Mouse (Mus musculus) CD4-positive, CD25-positive, alpha-beta regulatory T cell (primary cell): Measurements from ENCODE around the gene Ceacam2. TPM values are rescaled to one million over a fixed set of nuclear protein-coding genes. Genes with fewer than 3 reads are reported as not detected.

Experiments
- polyA plus RNA-seq: library from polyadenylated mRNA; unstranded; fragments of 100-300 nt; shearing (Covaris generic); gene quantifications from one replicate; pipeline ENCODE4 v1.2.1, GENCODE M21; 2017

Gene Ceacam2
- polyA plus RNA-seq, result 0.39 TPM

GRCm38 (mm10) chr7:25539376-25539907 is at the start of gene Ceacam2:
Ceacam2 (minus strand) TSS chr7:25539857.

GRCm38 (mm10) chr7:25477091-25477751 is 62.4 kb downstream of the Ceacam2 start, which contains the start of gene Ceacam1:
Ceacam1 (minus strand) TSS chr7:25477603.

Other genes starting within 250 kb of the Ceacam2 start
- gene Pafah1b3, start 241.9 kb downstream of the Ceacam2 start, polyA plus RNA-seq, result 36.8 TPM
- gene Prr19, start 238.4 kb downstream of the Ceacam2 start, polyA plus RNA-seq, result not detected
- gene Tmem145, start 233.8 kb downstream of the Ceacam2 start, polyA plus RNA-seq, result not detected
- gene Megf8, start 222.7 kb downstream of the Ceacam2 start, polyA plus RNA-seq, result 0.13 TPM
- gene Cnfn, start 170.1 kb downstream of the Ceacam2 start, polyA plus RNA-seq, result not detected
- gene Lipe, start 141.1 kb downstream of the Ceacam2 start, polyA plus RNA-seq, result 19.4 TPM
- gene Cxcl17, start 127.0 kb downstream of the Ceacam2 start, polyA plus RNA-seq, result not detected
- gene Ceacam1, start 62.3 kb downstream of the Ceacam2 start, polyA plus RNA-seq, result 0.72 TPM
- 0.19 TPM for gene Erich4, start 76.0 kb upstream of the Ceacam2 start, polyA plus RNA-seq
- gene Dmac2, start 79.6 kb upstream of the Ceacam2 start, polyA plus RNA-seq, result 64.9 TPM
- gene B3gnt8, start 86.8 kb upstream of the Ceacam2 start, polyA plus RNA-seq, result 0.39 TPM
- 48.4 TPM for gene Bckdha, start 119.1 kb upstream of the Ceacam2 start, polyA plus RNA-seq
- 127 TPM for gene Exosc5, start 119.3 kb upstream of the Ceacam2 start, polyA plus RNA-seq
- 3.0 TPM for gene Tmem91, start 135.3 kb upstream of the Ceacam2 start, polyA plus RNA-seq
- gene B9d2, start 140.9 kb upstream of the Ceacam2 start, polyA plus RNA-seq, result 39.9 TPM
- gene Tgfb1, start 147.1 kb upstream of the Ceacam2 start, polyA plus RNA-seq, result 150 TPM
- gene Ccdc97, start 179.2 kb upstream of the Ceacam2 start, polyA plus RNA-seq, result 72.4 TPM
- 122 TPM for gene Hnrnpul1, start 214.9 kb upstream of the Ceacam2 start, polyA plus RNA-seq
- gene Axl, start 248.8 kb upstream of the Ceacam2 start, polyA plus RNA-seq, result 21.1 TPM